Mouse (Mus musculus) lung, postnatal 0 days (tissue): Measurements from ENCODE around the gene Rph3al.

ENCODE experiments used
- CTCF ChIP-seq: IDR thresholded peaks from 2 replicates; pipeline ENCODE4 v1.5.1; 2016; ENCODE audit warnings: antibody characterized with exemption, mild to moderate bottlenecking
- EP300 ChIP-seq: IDR thresholded peaks from 2 replicates; pipeline ENCODE4 v1.6.1; 2016; ENCODE audit warnings: antibody characterized with exemption, mild to moderate bottlenecking, control low read depth

GRCm38 (mm10) chr11:75948789-75949188 is 10.6 kb upstream of the Rph3al start:
- no peak for TF ChIP-seq CTCF
- TF ChIP-seq EP300: no peak
